Mouse (Mus musculus) stomach, embryonic 14.5 days (tissue): ENCODE measurements around the gene Slc29a4. TPM values are rescaled to one million over a fixed set of nuclear protein-coding genes. Genes with fewer than 3 reads are reported as not detected.

Experiments used
- ATAC-seq: fragments of 200-750 bp; cut with Nextera tagmentation; 2 replicates; pipeline ENCODE4 v1.8.0; 2017; ENCODE audit warnings: low read depth, moderate TSS enrichment; ENCODE audit not compliant: insufficient number of reproducible peaks, insufficient read depth, low FRiP score
- H3K27ac ChIP-seq: fragments of 300-500 bp; sonication (generic); 2 replicates; pipeline ENCODE4 v1.5.1; 2014; ENCODE audit warnings: mild to moderate bottlenecking, low read length, moderate library complexity, mixed read lengths
- H3K27me3 ChIP-seq: fragments of 300-500 bp; sonication (generic); 2 replicates; pipeline ENCODE4 v1.6.1; 2014; ENCODE audit warnings: low read length, control low read depth, mixed read lengths; ENCODE audit not compliant: control insufficient read depth, insufficient read depth
- H3K36me3 ChIP-seq: fragments of 300-500 bp; sonication (generic); 2 replicates; pipeline ENCODE4 v1.6.1; 2014; ENCODE audit warnings: mild to moderate bottlenecking, control low read depth, low read length, moderate library complexity, mixed read lengths; ENCODE audit not compliant: control insufficient read depth, insufficient read depth
- H3K4me1 ChIP-seq: fragments of 300-500 bp; sonication (generic); 2 replicates; pipeline ENCODE4 v1.6.1; 2014; ENCODE audit warnings: low read length, control low read depth, mixed read lengths; ENCODE audit not compliant: control insufficient read depth, insufficient read depth
- H3K4me2 ChIP-seq: fragments of 300-500 bp; sonication (generic); replicated peaks from 2 replicates; pipeline ENCODE4 v1.6.1; 2014; ENCODE audit warnings: low read depth, low read length, control low read depth
- H3K4me3 ChIP-seq: fragments of 300-500 bp; sonication (generic); 2 replicates; pipeline ENCODE4 v1.5.1; 2014; ENCODE audit warnings: low read depth, low read length, control low read depth
- H3K9ac ChIP-seq: fragments of 300-500 bp; sonication (generic); replicated peaks from 2 replicates; pipeline ENCODE4 v1.6.1; 2014; ENCODE audit warnings: low read depth, mild to moderate bottlenecking, control low read depth, low read length, moderate library complexity, mixed read lengths
- H3K9me3 ChIP-seq: fragments of 300-500 bp; sonication (generic); 2 replicates; pipeline ENCODE4 v1.6.1; 2016; ENCODE audit warnings: low read depth, low read length, control low read depth; ENCODE audit not compliant: control insufficient read depth
- WGBS: fragments of 180-500 bp; shearing (Covaris S2); extraction: QIAGEN DNeasy Blood & Tissue Kit; methylation state at CpG from one replicate; pipeline ENCODE4 v1.1.7; 2014; 5-methylcytosine and 5-hydroxymethylcytosine counted together
- polyA plus RNA-seq: library from polyadenylated mRNA; unstranded; fragments of >200 nt; fragmentation: Nextera tagmentation; extraction: Ambion mirVana; gene quantifications from 2 replicates; pipeline ENCODE4 v1.2.1, GENCODE M21; 2014

Gene Slc29a4
- polyA plus RNA-seq, 1 experiment from 2014 or later, result 8.1 TPM

GRCm38 (mm10) chr5:142731916-142732315, 39.6 kb downstream of the Slc29a4 start:
- no peak for ATAC-seq
- WGBS, result 88% methylated on average over 11 of the region's 11 CpGs
- no peak overlapping the region for H3K27ac ChIP-seq
- no peaks in the 10 kb centered on the region for H3K27me3 ChIP-seq
- H3K4me1 ChIP-seq, result no peaks in the 10 kb centered on the region
- no peak overlapping the region for H3K4me3 ChIP-seq
- no peak overlapping the region for H3K9ac ChIP-seq
- H3K9me3 ChIP-seq, result no peaks in the 10 kb centered on the region
- H3K4me2 ChIP-seq, result no peak overlapping the region
- peaks cover 92% of the 10 kb centered on the region for H3K36me3 ChIP-seq

GRCm38 (mm10) chr5:142739941-142740340, 47.6 kb downstream of the Slc29a4 start:
- WGBS, result 84% methylated on average over 8 of the region's 8 CpGs
- Histone ChIP-seq H3K27me3 (no peaks in the 10 kb centered on the region), H3K9ac (no peak overlapping the region), H3K36me3 (peaks cover 77% of the 10 kb centered on the region), H3K4me2 (no peak overlapping the region), H3K27ac (no peak overlapping the region), H3K9me3 (no peaks in the 10 kb centered on the region), H3K4me3 (no peak overlapping the region), H3K4me1 (no peaks in the 10 kb centered on the region)
- no peak for ATAC-seq

DNA sequence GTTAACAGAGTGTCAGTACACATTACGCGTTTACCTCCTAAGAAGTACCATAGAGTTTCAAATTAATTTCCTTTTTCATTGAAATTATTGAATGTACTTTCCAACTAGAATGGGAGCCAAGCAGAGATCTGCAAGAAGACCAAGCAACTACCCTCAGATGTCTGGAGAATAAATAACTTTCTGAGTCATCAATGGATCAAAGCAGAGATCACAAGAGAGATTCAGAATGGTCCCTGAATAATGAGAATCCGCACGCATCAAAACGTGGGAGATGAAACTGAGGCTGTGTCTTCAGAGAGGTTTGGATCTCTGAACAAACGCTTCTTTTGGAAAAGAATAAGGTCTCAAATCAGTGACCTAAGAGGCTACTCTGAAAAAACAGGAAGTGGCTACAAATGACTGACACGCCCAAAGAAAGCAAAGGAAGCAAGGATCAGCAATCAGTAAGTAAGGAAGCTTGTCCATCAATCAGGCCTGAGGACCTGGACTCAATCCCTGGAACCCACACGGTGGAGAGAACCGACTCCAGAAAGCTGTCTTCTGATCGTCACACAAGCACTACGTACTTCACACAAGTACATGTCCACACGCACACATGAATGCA, 54.8 kb downstream of the Slc29a4 start:
- H3K4me2 ChIP-seq, result no peak overlapping the region
- no peak overlapping the region for H3K9ac ChIP-seq
- 83% methylated on average over 12 of the region's 12 CpGs for WGBS
- H3K36me3 ChIP-seq, result peaks cover 72% of the 10 kb centered on the region
- no peak overlapping the region for H3K4me3 ChIP-seq
- H3K9me3 ChIP-seq, result no peaks in the 10 kb centered on the region
- H3K27me3 ChIP-seq, result no peaks in the 10 kb centered on the region
- H3K4me1 ChIP-seq, result no peaks in the 10 kb centered on the region
- H3K27ac ChIP-seq, result no peak overlapping the region
- no peak for ATAC-seq

DNA sequence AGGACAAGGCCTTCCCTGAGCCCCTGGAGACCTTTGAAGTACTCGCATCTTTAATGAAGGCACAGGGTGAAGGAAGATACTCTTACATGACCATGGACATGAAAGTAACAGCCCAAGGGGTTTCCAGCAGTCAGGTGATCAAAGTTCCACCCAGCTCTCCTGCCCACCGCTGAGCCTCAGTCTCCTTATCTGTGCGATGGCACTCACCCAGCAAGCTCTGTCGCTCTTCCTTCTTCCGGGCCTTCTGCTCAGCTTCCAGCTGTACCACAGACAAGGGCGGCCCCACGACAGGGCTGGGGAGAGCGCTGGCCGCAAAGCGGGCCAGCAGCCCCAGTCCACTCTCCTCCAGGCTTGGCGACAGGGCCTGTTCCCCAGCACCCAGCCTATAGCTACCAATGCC, 57.9 kb downstream of the Slc29a4 start:
- no peak overlapping the region for H3K4me2 ChIP-seq
- H3K27me3 ChIP-seq, result no peaks in the 10 kb centered on the region
- no peak overlapping the region for H3K4me3 ChIP-seq
- no peak overlapping the region for H3K9ac ChIP-seq
- H3K9me3 ChIP-seq, result no peaks in the 10 kb centered on the region
- peaks cover 57% of the 10 kb centered on the region for H3K36me3 ChIP-seq
- no peaks in the 10 kb centered on the region for H3K4me1 ChIP-seq
- WGBS, result 87% methylated on average over 11 of the region's 11 CpGs
- ATAC-seq, result no peak
- no peak overlapping the region for H3K27ac ChIP-seq

GRCm38 (mm10) chr5:142752241-142752640, 59.9 kb downstream of the Slc29a4 start:
- no peak overlapping the region for H3K9ac ChIP-seq
- no peak overlapping the region for H3K4me2 ChIP-seq
- no peak for ATAC-seq
- 56% methylated on average over 13 of the region's 13 CpGs for WGBS
- peaks cover 52% of the 10 kb centered on the region for H3K36me3 ChIP-seq
- no peaks in the 10 kb centered on the region for H3K9me3 ChIP-seq
- H3K27ac ChIP-seq, result no peak overlapping the region
- no peaks in the 10 kb centered on the region for H3K4me1 ChIP-seq
- H3K27me3 ChIP-seq, result no peaks in the 10 kb centered on the region
- no peak overlapping the region for H3K4me3 ChIP-seq

GRCm38 (mm10) chr5:142759786-142760185, 67.5 kb downstream of the Slc29a4 start:
- ATAC-seq, result no peak
- 87% methylated on average over 8 of the region's 8 CpGs for WGBS

GRCm38 (mm10) chr5:142761326-142761983, 69.1 kb downstream of the Slc29a4 start:
- Histone ChIP-seq H3K9ac (no peak overlapping the region), H3K9me3 (no peaks in the 10 kb centered on the region), H3K4me2 (no peak overlapping the region), H3K27me3 (no peaks in the 10 kb centered on the region), H3K4me1 (no peaks in the 10 kb centered on the region), H3K4me3 (no peak overlapping the region), H3K36me3 (peaks cover 87% of the 10 kb centered on the region), H3K27ac (no peak overlapping the region)
- ATAC-seq, result no peak
- 86% methylated on average over 16 of the region's 16 CpGs for WGBS

More at GRCm38 (mm10) chr5:142759786-142760185, 67.5 kb downstream of the Slc29a4 start:
- Histone ChIP-seq H3K9ac (no peak overlapping the region), H3K9me3 (no peaks in the 10 kb centered on the region), H3K36me3 (peaks cover 79% of the 10 kb centered on the region), H3K4me3 (no peak overlapping the region), H3K4me2 (no peak overlapping the region), H3K27ac (no peak overlapping the region), H3K27me3 (no peaks in the 10 kb centered on the region), H3K4me1 (no peaks in the 10 kb centered on the region)

DNA sequence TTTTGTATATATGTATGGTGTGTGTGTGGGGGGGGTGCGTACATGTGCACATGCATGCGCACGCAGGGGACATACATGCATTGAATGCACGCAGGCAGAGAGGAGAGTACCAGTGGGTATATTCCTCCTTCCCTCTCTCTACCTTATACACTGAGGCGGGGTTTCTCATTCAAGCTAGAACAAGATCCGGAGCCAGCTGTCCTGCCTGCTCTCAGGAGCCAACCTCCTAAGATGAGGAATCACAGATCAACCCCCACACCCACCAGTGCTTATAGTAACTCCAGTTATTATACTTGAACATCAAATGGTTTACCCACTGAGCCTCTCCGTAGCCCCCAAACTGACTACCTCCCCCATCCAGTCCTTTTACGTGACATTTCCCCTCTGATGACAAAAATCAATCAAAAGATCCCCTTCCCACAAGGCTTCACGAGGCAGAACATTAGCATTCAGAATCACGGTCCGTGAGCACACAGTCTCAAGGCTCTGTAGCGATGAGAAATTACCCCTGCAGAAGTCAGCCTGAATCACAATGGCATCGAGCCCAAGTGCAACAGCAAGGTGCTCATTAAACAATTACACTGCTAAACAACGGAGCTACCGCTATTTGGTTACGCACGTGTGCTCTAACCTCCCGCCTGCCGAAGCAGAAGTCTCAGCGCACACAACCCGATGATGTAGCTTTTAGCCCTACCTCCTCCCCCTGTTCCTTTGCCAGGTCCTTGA, 69.9 kb downstream of the Slc29a4 start:
- no peak overlapping the region for H3K4me2 ChIP-seq
- H3K9ac ChIP-seq, result no peak overlapping the region
- WGBS, result 92% methylated on average over 21 of the region's 21 CpGs
- no peak overlapping the region for H3K27ac ChIP-seq
- no peak overlapping the region for H3K4me3 ChIP-seq
- no peaks in the 10 kb centered on the region for H3K27me3 ChIP-seq
- no peaks in the 10 kb centered on the region for H3K4me1 ChIP-seq
- no peak; the same call in 1 of the 2 replicates for ATAC-seq
- H3K36me3 ChIP-seq, result peaks cover 86% of the 10 kb centered on the region
- H3K9me3 ChIP-seq, result no peaks in the 10 kb centered on the region
